Mouse (Mus musculus) midbrain, embryonic 16.5 days (tissue): ENCODE data around the gene Ruvbl2. TPM values are rescaled to one million over a fixed set of nuclear protein-coding genes. Genes with fewer than 3 reads are reported as not detected.
A peak's percentile ranks its signal among the peaks of the same experiment; 100 is the strongest.

Source experiments
- ATAC-seq: fragments of 200-750 bp; cut with Nextera tagmentation; 2 replicates; pipeline ENCODE4 v1.8.0; 2017; ENCODE audit warnings: moderate TSS enrichment
- H3K27ac ChIP-seq: fragments of 300-500 bp; sonication (generic); 2 replicates; pipeline ENCODE4 v1.5.1; 2014; ENCODE audit warnings: mild to moderate bottlenecking, low read length, mixed read lengths
- H3K27me3 ChIP-seq: fragments of 300-500 bp; sonication (generic); 2 replicates; pipeline ENCODE4 v1.6.1; 2014; ENCODE audit warnings: low read depth, low read length, mixed read lengths; ENCODE audit not compliant: control insufficient read depth, insufficient read depth
- H3K36me3 ChIP-seq: fragments of 300-500 bp; sonication (generic); 2 replicates; pipeline ENCODE4 v1.6.1; 2014; ENCODE audit warnings: mild to moderate bottlenecking, low read length, moderate library complexity, mixed read lengths; ENCODE audit not compliant: control insufficient read depth, insufficient read depth
- H3K4me1 ChIP-seq: fragments of 300-500 bp; sonication (generic); 2 replicates; pipeline ENCODE4 v1.6.1; 2014; ENCODE audit warnings: mild to moderate bottlenecking, low read length, mixed read lengths; ENCODE audit not compliant: control insufficient read depth, insufficient read depth
- H3K4me2 ChIP-seq: fragments of 300-500 bp; sonication (generic); 2 replicates; pipeline ENCODE4 v1.6.1; 2014; ENCODE audit warnings: mild to moderate bottlenecking, low read length, mixed read lengths
- H3K4me3 ChIP-seq: fragments of 300-500 bp; sonication (generic); 2 replicates; pipeline ENCODE4 v1.5.1; 2014; ENCODE audit warnings: low read depth, mild to moderate bottlenecking, low read length, moderate library complexity, mixed read lengths
- H3K9ac ChIP-seq: fragments of 300-500 bp; sonication (generic); 2 replicates; pipeline ENCODE4 v1.6.1; 2014; ENCODE audit warnings: low read depth, low read length, mixed read lengths
- H3K9me3 ChIP-seq: fragments of 300-500 bp; sonication (generic); replicated peaks from 2 replicates; pipeline ENCODE4 v1.6.1; 2014; ENCODE audit warnings: mild to moderate bottlenecking, low read length, mixed read lengths; ENCODE audit not compliant: control insufficient read depth, poor library complexity, severe bottlenecking
- WGBS: fragments of 180-500 bp; shearing (Covaris S2); extraction: QIAGEN DNeasy Blood & Tissue Kit; methylation state at CpG from one replicate; pipeline ENCODE4 v1.1.7; 2014; 5-methylcytosine and 5-hydroxymethylcytosine counted together
- polyA plus RNA-seq: library from polyadenylated mRNA; unstranded; fragments of >200 nt; fragmentation: Nextera tagmentation; extraction: Ambion mirVana; gene quantifications from 2 replicates; pipeline ENCODE4 v1.2.1, GENCODE M21; 2015

Gene Ruvbl2
- polyA plus RNA-seq, 1 experiment from 2014 or later = 103 TPM

- H3K36me3 ChIP-seq = peaks cover 7% of the 10 kb centered on the region
- no peak for ATAC-seq
- 92% methylated on average over 22 of the region's 22 CpGs for WGBS
Observed at GRCm38 (mm10) chr7:45443526-45444420, 5.9 kb upstream of the Ruvbl2 start.

GRCm38 (mm10) chr7:45437046-45437445, 850 bp downstream of the Ruvbl2 start:
- Histone ChIP-seq H3K27me3 (no peaks in the 10 kb centered on the region), H3K4me1 (peaks cover 30% of the 10 kb centered on the region), H3K4me3 (no peak overlapping the region), H3K36me3 (peaks cover 2% of the 10 kb centered on the region), H3K9me3 (no peaks in the 10 kb centered on the region), H3K4me2 (no peak overlapping the region), H3K9ac (no peak overlapping the region), H3K27ac (no peak overlapping the region)
- 28% methylated on average over 6 of the region's 6 CpGs for whole genome bisulfite sequencing
- no peak for ATAC-seq

More at GRCm38 (mm10) chr7:45443526-45444420, 5.9 kb upstream of the Ruvbl2 start:
- no peaks in the 10 kb centered on the region for H3K9me3 ChIP-seq
- no peak overlapping the region for H3K27ac ChIP-seq
- no peak overlapping the region for H3K9ac ChIP-seq
- H3K4me1 ChIP-seq = no peaks in the 10 kb centered on the region
- no peak overlapping the region for H3K4me2 ChIP-seq
- H3K27me3 ChIP-seq = no peaks in the 10 kb centered on the region
- H3K4me3 ChIP-seq = no peak overlapping the region

GRCm38 (mm10) chr7:45436444-45436843, 1.5 kb downstream of the Ruvbl2 start:
- no peak for ATAC-seq
- Histone ChIP-seq H3K4me3 (no peak overlapping the region), H3K4me1 (peaks cover 30% of the 10 kb centered on the region), H3K36me3 (peaks cover 2% of the 10 kb centered on the region), H3K27me3 (no peaks in the 10 kb centered on the region), H3K27ac (no peak overlapping the region), H3K9ac (no peak overlapping the region), H3K4me2 (no peak overlapping the region), H3K9me3 (no peaks in the 10 kb centered on the region)
- WGBS = 90% methylated on average over 5 of the region's 5 CpGs

- Histone ChIP-seq H3K4me1 (peaks cover 30% of the 10 kb centered on the region), H3K27ac (peak overlapping the region; percentile 66), H3K9me3 (no peaks in the 10 kb centered on the region), H3K9ac (peak overlapping the region; percentile 80), H3K4me3 (peak overlapping the region; percentile 61), H3K36me3 (no peaks in the 10 kb centered on the region; the same call in 1 of the 2 replicates), H3K4me2 (peak overlapping the region; percentile 88), H3K27me3 (no peaks in the 10 kb centered on the region)
- 2% methylated on average over 16 of the region's 16 CpGs for WGBS
- ATAC-seq = peak; percentile 36
Observed at GRCm38 (mm10) chr7:45435038-45435437, 2.9 kb downstream of the Ruvbl2 start.

DNA sequence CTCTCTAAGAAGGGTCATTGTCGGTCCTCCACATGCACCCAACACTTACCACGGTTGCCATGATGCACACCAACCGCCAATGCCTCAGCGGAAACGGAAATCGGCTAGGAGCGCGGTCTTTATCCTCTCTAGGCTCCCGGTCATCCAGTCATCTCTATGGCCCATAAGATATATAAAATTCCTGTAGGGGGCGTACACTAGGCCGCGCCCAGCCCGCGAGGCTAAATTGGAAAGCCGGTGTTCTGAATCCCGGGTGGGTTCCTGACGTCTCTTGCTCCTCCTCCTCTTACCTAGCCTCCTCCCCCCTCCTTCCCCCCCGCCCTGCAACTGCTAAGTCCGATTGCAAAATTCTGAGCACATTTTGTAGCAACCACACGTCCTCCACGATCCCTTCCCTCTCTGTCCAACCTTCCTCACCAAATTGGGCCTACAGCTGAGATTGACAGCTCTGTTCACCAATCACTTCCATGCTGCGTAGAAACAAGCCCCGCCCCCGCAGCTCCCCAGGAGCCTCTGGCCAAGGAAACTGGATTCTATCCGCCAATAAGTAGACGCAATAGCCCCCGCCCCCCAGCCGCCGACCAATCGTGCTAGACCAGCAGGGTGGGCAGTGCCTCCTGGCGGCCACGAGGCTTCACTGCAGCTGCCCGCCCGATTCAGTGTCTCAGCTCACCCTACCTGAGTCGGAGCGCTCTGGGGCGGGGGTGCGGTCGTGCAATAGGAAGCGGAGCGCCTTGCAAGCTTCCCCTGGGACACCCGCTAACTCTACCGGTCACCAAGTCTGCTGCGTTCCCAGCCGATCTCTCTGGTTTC, 3.5 kb downstream of the Ruvbl2 start, which contains the start of gene Gys1:
Gene Gys1, plus strand, starts transcription at position 642 of the 813 bp plus-strand sequence.
- Histone ChIP-seq H3K27ac (peak within 1 kb of the TSS; percentile 87), H3K9ac (peak within 1 kb of the TSS; percentile 85), H3K4me1 (peaks cover 30% of the 10 kb centered on the region), H3K36me3 (peaks cover 5% of the 10 kb centered on the region; the same call in 1 of the 2 replicates), H3K4me2 (peak within 1 kb of the TSS; percentile 90), H3K9me3 (no peaks in the 10 kb centered on the region), H3K27me3 (no peaks in the 10 kb centered on the region), H3K4me3 (peak within 1 kb of the TSS; percentile 87)
- ATAC-seq = peak; percentile 97
- under 1% methylated on average over 44 of the region's 45 CpGs for WGBS

GRCm38 (mm10) chr7:45433835-45434202, 4.1 kb downstream of the Ruvbl2 start:
- H3K4me1 ChIP-seq = peaks cover 30% of the 10 kb centered on the region
- no peak; the same call in none of the 2 replicates for ATAC-seq
- WGBS = 2% methylated on average over 7 of the region's 7 CpGs
- peaks cover 10% of the 10 kb centered on the region; the same call in 1 of the 2 replicates for H3K36me3 ChIP-seq
- peak overlapping the region; percentile 87 for H3K27ac ChIP-seq
- H3K27me3 ChIP-seq = no peaks in the 10 kb centered on the region
- no peaks in the 10 kb centered on the region for H3K9me3 ChIP-seq
- peak overlapping the region; percentile 90 for H3K4me2 ChIP-seq
- peak overlapping the region; percentile 85 for H3K9ac ChIP-seq
- peak overlapping the region; percentile 87 for H3K4me3 ChIP-seq

GRCm38 (mm10) chr7:45426556-45426955, 11.3 kb downstream of the Ruvbl2 start:
- Histone ChIP-seq H3K9ac (no peak overlapping the region), H3K27me3 (no peaks in the 10 kb centered on the region), H3K4me1 (no peaks in the 10 kb centered on the region), H3K4me2 (no peak overlapping the region), H3K4me3 (no peak overlapping the region), H3K27ac (no peak overlapping the region), H3K36me3 (peaks cover 58% of the 10 kb centered on the region), H3K9me3 (no peaks in the 10 kb centered on the region)
- ATAC-seq = no peak
- 96% methylated on average over 8 of the region's 8 CpGs for whole genome bisulfite sequencing

GRCm38 (mm10) chr7:45421194-45421593, 16.7 kb downstream of the Ruvbl2 start:
- no peak for ATAC-seq
- Histone ChIP-seq H3K4me1 (no peaks in the 10 kb centered on the region), H3K27me3 (peaks cover 46% of the 10 kb centered on the region), H3K4me2 (no peak overlapping the region), H3K9ac (no peak overlapping the region), H3K9me3 (no peaks in the 10 kb centered on the region), H3K27ac (no peak overlapping the region), H3K36me3 (peaks cover 40% of the 10 kb centered on the region), H3K4me3 (no peak overlapping the region)
- WGBS = 94% methylated on average over 14 of the region's 14 CpGs

GRCm38 (mm10) chr7:45420615-45420919, 17.3 kb downstream of the Ruvbl2 start, which contains the start of gene Lhb:
Gene Lhb, plus strand, starts transcription at chr7:45420820.
- no peak within 1 kb of the TSS for H3K9ac ChIP-seq
- no peak within 1 kb of the TSS for H3K4me3 ChIP-seq
- ATAC-seq = no peak
- peaks cover 40% of the 10 kb centered on the region for H3K36me3 ChIP-seq
- H3K27ac ChIP-seq = no peak within 1 kb of the TSS
- WGBS = 49% methylated on average over 6 of the region's 6 CpGs
- peaks cover 53% of the 10 kb centered on the region for H3K27me3 ChIP-seq
- no peak within 1 kb of the TSS for H3K4me2 ChIP-seq
- H3K9me3 ChIP-seq = no peaks in the 10 kb centered on the region
- H3K4me1 ChIP-seq = no peaks in the 10 kb centered on the region
